Mouse (Mus musculus) CD4-positive helper T cell, adult 2 months (primary cell): Measurements from ENCODE around the gene Cnbp.

Source experiments
- DNase-seq: peaks from one replicate; pipeline ENCODE4 v3.0.0-alpha.2; 2012; ENCODE audit warnings: low read depth, missing footprints, low spot score

Gene Cnbp

GRCm38 (mm10) chr6:87806028-87806427 lies 44.9 kb downstream of the Cnbp start:
- DNase-seq, result peak; percentile 22

GRCm38 (mm10) chr6:87805448-87805847 lies 45.5 kb downstream of the Cnbp start:
- no peak for DNase-seq

- no peak for DNase-seq
These were observed 46.0 kb downstream of the Cnbp start for GRCm38 (mm10) chr6:87804886-87805285.

- no peak for DNase-seq
These were observed 46.9 kb downstream of the Cnbp start for GRCm38 (mm10) chr6:87804036-87804435.

GRCm38 (mm10) chr6:87802462-87802861 lies 48.4 kb downstream of the Cnbp start:
- DNase-seq, result no peak

- DNase-seq, result no peak
These were observed 51.3 kb downstream of the Cnbp start for GRCm38 (mm10) chr6:87799576-87799975.

GRCm38 (mm10) chr6:87797321-87797720 lies 53.6 kb downstream of the Cnbp start:
- no peak for DNase-seq

GRCm38 (mm10) chr6:87796251-87796880 lies 54.5 kb downstream of the Cnbp start:
- DNase-seq, result no peak

GRCm38 (mm10) chr6:87795385-87796150 lies 55.3 kb downstream of the Cnbp start:
- no peak for DNase-seq

- DNase-seq, result no peak
These were observed 56.9 kb downstream of the Cnbp start for GRCm38 (mm10) chr6:87793821-87794510.
